In genomic region chr6:138477611-138478010, GRCm38 (mm10) we compare ENCODE assay signal across 9 mouse cellular contexts.
DNase-seq lines count a peak whose midpoint lies in the region; ATAC-seq and TF ChIP-seq lines count a peak whose summit lies in the region.
"Had no signal": no experiment of that assay in that cellular context is flagged by ENCODE, and none has a peak within 500 bp of the region (broad histone marks: within the 10 kb centered on the region; RNA-seq: fewer than 3 reads in every experiment).

No protein-coding gene starts in this region.

- WGBS in heart, embryonic 12.5 days = 15% methylated on average over 5 of the region's 5 CpGs
- WGBS in forebrain, embryonic 13.5 days = 18% methylated on average over 5 of the region's 5 CpGs
- 17% methylated on average over 5 of the region's 5 CpGs for WGBS in intestine, postnatal 0 days
- WGBS in midbrain, embryonic 12.5 days = 16% methylated on average over 5 of the region's 5 CpGs

- H3K36me3 ChIP-seq in heart, embryonic 12.5 days = no peaks in the 10 kb centered on the region
- no peaks in the 10 kb centered on the region for H3K36me3 ChIP-seq in forebrain, embryonic 13.5 days (ENCODE audit: poor library complexity, severe bottlenecking)
- no peaks in the 10 kb centered on the region for H3K36me3 ChIP-seq in intestine, postnatal 0 days (ENCODE audit: control insufficient read depth, insufficient read depth)
- H3K36me3 ChIP-seq in midbrain, embryonic 12.5 days = no peaks in the 10 kb centered on the region
- H3K36me3 ChIP-seq: liver, embryonic 15.5 days had no signal

- H3K9me3 ChIP-seq in heart, embryonic 12.5 days (replicated peaks) = no peaks in the 10 kb centered on the region
- H3K9me3 ChIP-seq in forebrain, embryonic 13.5 days (replicated peaks) = no peaks in the 10 kb centered on the region
- no peaks in the 10 kb centered on the region for H3K9me3 ChIP-seq in intestine, postnatal 0 days (ENCODE audit: control insufficient read depth)
- H3K9me3 ChIP-seq in midbrain, embryonic 12.5 days = no peaks in the 10 kb centered on the region
- H3K9me3 ChIP-seq: liver, embryonic 15.5 days had no signal

- no peaks in the 10 kb centered on the region for H3K27me3 ChIP-seq in heart, embryonic 12.5 days (replicated peaks)
- no peaks in the 10 kb centered on the region for H3K27me3 ChIP-seq in forebrain, embryonic 13.5 days
- H3K27me3 ChIP-seq in intestine, postnatal 0 days (replicated peaks; ENCODE audit: control insufficient read depth, insufficient read depth, low read length) = no peaks in the 10 kb centered on the region
- H3K27me3 ChIP-seq in midbrain, embryonic 12.5 days = no peaks in the 10 kb centered on the region
- H3K27me3 ChIP-seq: liver, embryonic 15.5 days had no signal

- no peaks in the 10 kb centered on the region for H3K4me1 ChIP-seq in heart, embryonic 12.5 days (replicated peaks)
- H3K4me1 ChIP-seq in forebrain, embryonic 13.5 days = no peaks in the 10 kb centered on the region
- H3K4me1 ChIP-seq in intestine, postnatal 0 days (replicated peaks; ENCODE audit: control insufficient read depth, insufficient read depth, low read length) = no peaks in the 10 kb centered on the region
- no peaks in the 10 kb centered on the region for H3K4me1 ChIP-seq in midbrain, embryonic 12.5 days
- H3K4me1 ChIP-seq: liver, embryonic 15.5 days had no signal

- peak; percentile 98 for TF ChIP-seq CTCF in intestine, postnatal 0 days (IDR thresholded peaks at IDR 0.05; ENCODE audit: low read depth)

- H3K4me2 ChIP-seq in heart, embryonic 12.5 days = no peak overlapping the region
- H3K4me2 ChIP-seq in forebrain, embryonic 13.5 days = no peak overlapping the region
- H3K4me2 ChIP-seq in intestine, postnatal 0 days (replicated peaks; ENCODE audit: low read depth) = no peak overlapping the region
- H3K4me2 ChIP-seq in midbrain, embryonic 12.5 days (replicated peaks) = no peak overlapping the region
- H3K4me2 ChIP-seq: liver, embryonic 15.5 days had no signal

- no peak overlapping the region for H3K4me3 ChIP-seq in heart, embryonic 12.5 days
- no peak overlapping the region for H3K4me3 ChIP-seq in forebrain, embryonic 13.5 days
- H3K4me3 ChIP-seq in intestine, postnatal 0 days (ENCODE audit: low read depth, low read length) = no peak overlapping the region
- H3K4me3 ChIP-seq in midbrain, embryonic 12.5 days = no peak overlapping the region
- H3K4me3 ChIP-seq: liver, embryonic 15.5 days had no signal

- H3K27ac ChIP-seq in heart, embryonic 12.5 days (ENCODE audit: poor library complexity, severe bottlenecking) = no peak overlapping the region
- no peak overlapping the region for H3K27ac ChIP-seq in forebrain, embryonic 13.5 days
- no peak overlapping the region for H3K27ac ChIP-seq in intestine, postnatal 0 days (ENCODE audit: low read depth, low read length)
- H3K27ac ChIP-seq in midbrain, embryonic 12.5 days (replicated peaks) = no peak overlapping the region
- H3K27ac ChIP-seq: liver, embryonic 15.5 days had no signal

- H3K9ac ChIP-seq in heart, embryonic 12.5 days = no peak overlapping the region
- no peak overlapping the region for H3K9ac ChIP-seq in forebrain, embryonic 13.5 days
- no peak overlapping the region for H3K9ac ChIP-seq in intestine, postnatal 0 days (ENCODE audit: low read depth, low read length)
- H3K9ac ChIP-seq in midbrain, embryonic 12.5 days (replicated peaks) = no peak overlapping the region
- H3K9ac ChIP-seq: liver, embryonic 15.5 days had no signal

- peak; percentile 25 to 73 for DNase-seq in heart, adult 18-20 months
- DNase-seq in c-Kit-positive CD71-negative TER-119-negative erythroid progenitor cells, embryonic 14.5 days (ENCODE audit: low read depth) = peak; percentile 16
- peak; percentile 3 to 67 for DNase-seq in left cerebral cortex, adult 9 months (ENCODE audit: low spot score in 2 of 2)
- peak; percentile 81 for DNase-seq in testis, postnatal 10 days (ENCODE audit: low spot score)

- ATAC-seq in heart, embryonic 12.5 days (ENCODE audit: insufficient number of reproducible peaks, low FRiP score) = no peak
- ATAC-seq in forebrain, embryonic 13.5 days = peak; percentile 88
- ATAC-seq in intestine, postnatal 0 days = 0 out of 2 replicates have a peak, but pooled peaks have one; percentile 45
- peak; percentile 92 for ATAC-seq in midbrain, embryonic 12.5 days (ENCODE audit: low FRiP score, low read depth)

Comparison
In these comparisons a context has a peak if more than half of its experiments do, and no peak if none do; other contexts are left out.
1. DNase-seq: peak in every context shown above with its lines; median percentile 81 in testis, postnatal 10 days; 49 in heart, adult 18-20 months; 35 in left cerebral cortex, adult 9 months; 16 in c-Kit-positive CD71-negative TER-119-negative erythroid progenitor cells, embryonic 14.5 days.